Mouse (Mus musculus) NIH3T3 (cell line): ENCODE measurements around the gene Gm884.
"Not testable (repeated sequence)": the region's sequence is repeated elsewhere in the genome, so short reads cannot be mapped to it uniquely, and the experiment has no call there.

Experiments used
- DNase-seq: peaks from one replicate; pipeline ENCODE4 v3.0.0-alpha.2; 2012; ENCODE audit warnings: low read depth

Gene Gm884

GRCm38 (mm10) chr11:103634806-103635205 is 13.9 kb upstream of the Gm884 start:
- DNase-seq = no peak

DNA sequence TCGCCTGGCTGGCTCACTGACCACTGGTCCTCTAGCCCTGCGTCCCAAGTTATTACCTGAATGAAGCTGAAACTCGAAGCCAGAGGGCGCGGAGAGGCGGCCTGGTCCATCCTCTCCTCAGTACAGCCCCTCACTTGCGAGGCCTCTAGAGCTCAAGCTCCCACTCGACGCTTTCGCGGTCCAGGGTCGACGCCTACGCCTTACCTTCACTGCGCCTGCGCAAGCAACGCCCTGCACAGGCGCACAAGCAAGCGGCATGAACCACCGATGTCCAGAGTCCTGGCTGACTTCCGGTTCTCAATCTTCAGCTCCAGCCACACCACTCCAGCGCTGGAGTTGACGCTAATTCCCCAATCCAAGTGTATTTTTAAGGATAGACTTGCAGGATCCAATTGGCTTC is 6.5 kb upstream of the Gm884 start:
- no peak for DNase-seq

DNA sequence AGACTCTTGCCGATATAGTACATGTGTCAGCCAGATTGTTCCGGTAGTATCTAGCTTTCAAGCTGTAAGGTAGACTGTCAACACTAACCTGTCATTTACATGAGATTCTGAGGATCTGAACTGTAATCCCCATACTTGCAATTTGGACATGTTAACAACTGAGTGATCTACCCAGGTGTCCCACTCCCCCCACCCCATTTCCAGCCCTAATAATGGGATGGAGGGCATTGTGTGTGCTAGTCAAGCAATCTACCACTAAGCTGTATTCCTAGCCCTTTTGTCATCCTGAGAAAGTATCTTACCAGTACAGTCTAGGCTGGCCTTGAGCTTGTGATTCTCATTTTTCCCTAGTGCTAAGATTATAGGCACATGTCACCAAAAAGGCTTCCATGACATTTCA is 10.2 kb downstream of the Gm884 start:
- DNase-seq = no peak

- DNase-seq = peak; percentile 57
Measured at GRCm38 (mm10) chr11:103606611-103607010, 14.3 kb downstream of the Gm884 start.

DNA sequence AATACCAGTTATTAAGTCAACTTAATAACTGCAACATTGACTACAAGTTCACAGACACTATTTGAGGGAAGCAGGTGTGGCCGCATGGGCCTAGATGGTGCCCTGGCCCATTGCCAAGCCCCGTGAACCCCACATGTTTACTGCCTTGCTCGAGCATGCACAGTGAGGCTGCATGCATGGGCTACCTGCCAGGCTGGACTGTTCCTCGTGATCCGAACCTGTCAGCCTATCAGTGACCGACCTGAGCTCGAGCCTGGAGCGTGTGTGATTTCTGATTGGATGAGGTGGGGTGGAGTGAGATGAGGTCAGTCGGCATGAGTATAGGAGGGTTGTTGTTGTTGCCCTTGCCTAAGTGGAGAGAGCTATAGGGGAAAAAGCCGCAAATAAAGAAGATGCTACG is 42.6 kb downstream of the Gm884 start:
- no peak for DNase-seq

DNA sequence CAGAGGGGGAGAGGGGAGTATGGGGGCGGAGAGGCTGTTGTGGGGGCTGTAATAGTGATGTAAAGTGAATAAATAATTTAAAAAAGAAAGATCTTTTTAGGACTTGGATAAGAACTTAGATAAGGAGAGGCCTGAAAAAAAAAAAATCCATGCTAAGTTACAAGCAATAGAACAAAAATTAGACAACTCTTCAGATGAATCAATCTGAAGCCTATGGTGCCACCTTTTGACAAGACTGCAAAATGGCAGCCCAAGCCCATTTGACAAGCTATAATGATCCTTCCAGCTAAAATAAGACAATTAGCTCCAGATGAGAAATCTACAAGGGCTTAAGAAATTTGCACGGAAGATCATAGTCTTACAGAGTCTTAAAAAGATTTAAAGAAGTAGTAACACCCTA is 64.9 kb downstream of the Gm884 start:
- peak; percentile 69 for DNase-seq

- not testable (repeated sequence) for DNase-seq
Measured at GRCm38 (mm10) chr11:103534973-103535372, 86.0 kb downstream of the Gm884 start.

- DNase-seq = no peak
Measured at GRCm38 (mm10) chr11:103512111-103512510, 108.8 kb downstream of the Gm884 start.

DNA sequence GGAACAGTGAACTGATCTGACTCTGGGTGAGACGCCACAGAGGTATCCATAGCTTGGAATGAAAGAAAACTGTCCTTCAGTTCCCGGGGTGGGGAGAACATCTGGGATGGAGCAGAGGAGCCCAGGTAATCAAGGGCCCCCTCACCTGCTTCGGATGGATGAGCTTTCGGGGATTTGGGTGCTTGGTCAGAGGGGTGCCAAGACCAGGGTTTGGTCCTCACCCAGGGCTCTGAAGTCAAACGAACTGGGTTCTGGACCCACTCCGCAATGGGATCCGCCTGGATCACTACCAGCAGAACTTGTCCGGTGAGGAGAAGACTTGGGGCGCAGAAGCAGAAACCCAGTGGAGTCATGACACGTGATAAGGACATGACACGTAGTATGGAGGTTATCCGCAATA is 116.4 kb downstream of the Gm884 start, which contains the start of gene Lrrc37a:
Gene Lrrc37a (minus strand): TSS at position 101 of the 400 bp plus-strand sequence.
- DNase-seq = peak; percentile 0
